Comparison of ENCODE assay signal across 25 mouse cellular contexts in genomic region chr5:107086166-107086565, GRCm38 (mm10).
DNase-seq lines count a peak whose midpoint lies in the region; ATAC-seq and TF ChIP-seq lines count a peak whose summit lies in the region.
"Had no signal": no experiment of that assay in that cellular context is flagged by ENCODE, and none has a peak within 500 bp of the region (broad histone marks: within the 10 kb centered on the region; RNA-seq: fewer than 3 reads in every experiment).

No protein-coding gene starts in this region.

- H3K4me1 ChIP-seq in limb, embryonic 14.5 days (ENCODE audit: control insufficient read depth, insufficient read depth, low read length), result peaks cover 35% of the 10 kb centered on the region
- peaks cover 24% of the 10 kb centered on the region for H3K4me1 ChIP-seq in limb, embryonic 10.5 days
- H3K4me1 ChIP-seq in lung, postnatal 0 days (ENCODE audit: insufficient read depth, low read depth, low read length), result peaks cover 11% of the 10 kb centered on the region; the same call in 1 of the 2 replicates

- no peak overlapping the region for H3K4me2 ChIP-seq in limb, embryonic 14.5 days (replicated peaks; ENCODE audit: low read depth, low read length, severe bottlenecking)
- H3K4me2 ChIP-seq in lung, postnatal 0 days (replicated peaks; ENCODE audit: low read depth, low read length), result no peak overlapping the region
- H3K4me2 ChIP-seq: forebrain, embryonic 13.5 days; heart, embryonic 13.5 days; hindbrain, embryonic 13.5 days had no signal

- no peaks in the 10 kb centered on the region for H3K36me3 ChIP-seq in limb, embryonic 14.5 days (ENCODE audit: control insufficient read depth, insufficient read depth, low read length)
- H3K36me3 ChIP-seq in limb, embryonic 10.5 days, result no peaks in the 10 kb centered on the region
- no peaks in the 10 kb centered on the region for H3K36me3 ChIP-seq in lung, postnatal 0 days (ENCODE audit: insufficient read depth, low read length)
- H3K36me3 ChIP-seq: forebrain, embryonic 10.5 days; heart, embryonic 13.5 days; hindbrain, embryonic 10.5 days; hindbrain, embryonic 13.5 days had no signal

- TF ChIP-seq EP300 in lung, postnatal 0 days (IDR thresholded peaks at IDR 0.05), result no peak

- H3K9me3 ChIP-seq in limb, embryonic 14.5 days (ENCODE audit: control insufficient read depth, low read length), result no peaks in the 10 kb centered on the region
- H3K9me3 ChIP-seq in limb, embryonic 10.5 days (replicated peaks), result no peaks in the 10 kb centered on the region
- no peaks in the 10 kb centered on the region for H3K9me3 ChIP-seq in lung, postnatal 0 days (ENCODE audit: low read length)
- H3K9me3 ChIP-seq: forebrain, embryonic 10.5 days; forebrain, embryonic 13.5 days; heart, embryonic 13.5 days; hindbrain, embryonic 10.5 days; hindbrain, embryonic 13.5 days had no signal

- H3K27ac ChIP-seq in gastrocnemius, adult 2 months, result peak overlapping the region; percentile 82
- no peak overlapping the region for H3K27ac ChIP-seq in limb, embryonic 14.5 days (replicated peaks; ENCODE audit: low read depth, low read length)
- no peak overlapping the region for H3K27ac ChIP-seq in limb, embryonic 10.5 days
- H3K27ac ChIP-seq in lung, postnatal 0 days (ENCODE audit: low read length), result peak overlapping the region; percentile 79
- H3K27ac ChIP-seq: forebrain, embryonic 10.5 days; forebrain, embryonic 13.5 days; heart, embryonic 13.5 days; hindbrain, embryonic 10.5 days; hindbrain, embryonic 13.5 days had no signal

- no peak for TF ChIP-seq CTCF in gastrocnemius, adult 2 months (IDR thresholded peaks at IDR 0.05)
- TF ChIP-seq CTCF in lung, postnatal 0 days (IDR thresholded peaks at IDR 0.05), result no peak

- 47% methylated on average over 5 of the region's 5 CpGs for WGBS in limb, embryonic 14.5 days
- 86% methylated on average over 5 of the region's 5 CpGs for WGBS in limb, embryonic 10.5 days
- 50% methylated on average over 5 of the region's 5 CpGs for WGBS in lung, postnatal 0 days

- DNase-seq in gastrocnemius, adult 2 months, result no peak
- no peak for DNase-seq in gastrocnemius, postnatal 14 days
- peak; percentile 14 for DNase-seq in heart, adult 8-10 months (ENCODE audit: low spot score)
- DNase-seq in heart, postnatal 25 days (ENCODE audit: low spot score), result no peak
- peak; percentile 40 for DNase-seq in limb, embryonic 14.5 days (ENCODE audit: low spot score)
- DNase-seq in limb, embryonic 10.5 days (ENCODE audit: low spot score), result no peak
- no peak for DNase-seq in lung, postnatal 0 days (ENCODE audit: low spot score)
- no peak for DNase-seq in lung, postnatal 25 days (ENCODE audit: low spot score)
- DNase-seq: adrenal gland, adult 8-10 months; adrenal gland, postnatal 25 days; cerebellum, adult 11-12 months; cerebellum, adult 8-10 months; cerebellum, postnatal 10 days; cerebellum, postnatal 36 days; embryo, embryonic 11 days; gastrocnemius, postnatal 25 days; heart, postnatal 14 days had no signal

- intact Hi-C loops in gastrocnemius, adult 2 months (cut with DNase I), result no loop called here
- intact Hi-C loops in gastrocnemius, postnatal 14 days (cut with DNase I; ENCODE audit: low total_unique reads), result no loop called here
- intact Hi-C loops in heart, postnatal 25 days (cut with DNase I), result loop anchor here (5.0 kb wide), 1 partner anchor 81 kb away; no protein-coding TSS in a partner anchor

- ATAC-seq in limb, embryonic 14.5 days (ENCODE audit: low FRiP score, low read depth), result no peak
- ATAC-seq in lung, postnatal 0 days, result no peak
- ATAC-seq: activated CD4-positive, CD25-positive, alpha-beta regulatory T cell, adult 4 months; forebrain, embryonic 13.5 days; forebrain, embryonic 16.5 days; hindbrain, embryonic 16.5 days had no signal

- H3K4me3 ChIP-seq in gastrocnemius, adult 2 months, result no peak overlapping the region
- no peak overlapping the region for H3K4me3 ChIP-seq in limb, embryonic 14.5 days (replicated peaks; ENCODE audit: low read length)
- no peak overlapping the region for H3K4me3 ChIP-seq in limb, embryonic 10.5 days
- H3K4me3 ChIP-seq in lung, postnatal 0 days (ENCODE audit: low read depth, low read length), result no peak overlapping the region
- H3K4me3 ChIP-seq: forebrain, embryonic 10.5 days; forebrain, embryonic 13.5 days; heart, embryonic 13.5 days; hindbrain, embryonic 10.5 days; hindbrain, embryonic 13.5 days had no signal

- H3K9ac ChIP-seq in limb, embryonic 14.5 days (ENCODE audit: low read depth, low read length, severe bottlenecking), result no peak overlapping the region
- no peak overlapping the region for H3K9ac ChIP-seq in lung, postnatal 0 days (replicated peaks; ENCODE audit: low read depth)
- H3K9ac ChIP-seq: forebrain, embryonic 13.5 days; heart, embryonic 13.5 days; hindbrain, embryonic 13.5 days had no signal

- no peak for TF ChIP-seq POLR2A in limb, embryonic 14.5 days (IDR thresholded peaks at IDR 0.05; ENCODE audit: borderline replicate concordance, extremely low read depth, insufficient read depth, insufficient read length)

- H3K27me3 ChIP-seq in limb, embryonic 14.5 days (ENCODE audit: control insufficient read depth, insufficient read depth, low read length), result 0 out of 2 replicates have a peak, but pooled peaks cover 10% of the 10 kb centered on the region
- H3K27me3 ChIP-seq in limb, embryonic 10.5 days (ENCODE audit: low read depth, poor library complexity, severe bottlenecking), result 0 out of 2 replicates have a peak, but pooled peaks cover 7% of the 10 kb centered on the region
- H3K27me3 ChIP-seq in lung, postnatal 0 days (replicated peaks; ENCODE audit: insufficient read depth, low read length), result no peaks in the 10 kb centered on the region
- H3K27me3 ChIP-seq: hindbrain, embryonic 13.5 days had no signal

Comparison
In these comparisons a context has a peak if more than half of its experiments do, and no peak if none do; other contexts are left out.
1. DNase-seq: peak in heart, adult 8-10 months (single experiment) and limb, embryonic 14.5 days (single experiment); none in gastrocnemius, adult 2 months (single experiment), gastrocnemius, postnatal 14 days (single experiment), heart, postnatal 25 days (single experiment), limb, embryonic 10.5 days (single experiment), lung, postnatal 0 days (single experiment) and lung, postnatal 25 days (single experiment).
2. H3K27ac ChIP-seq: peak in gastrocnemius, adult 2 months (single experiment) and lung, postnatal 0 days (single experiment); none in limb, embryonic 14.5 days (single experiment) and limb, embryonic 10.5 days (single experiment).